Mouse (Mus musculus): ENCODE data around the gene Arhgef17.

The Arhgef17 gene

DNA sequence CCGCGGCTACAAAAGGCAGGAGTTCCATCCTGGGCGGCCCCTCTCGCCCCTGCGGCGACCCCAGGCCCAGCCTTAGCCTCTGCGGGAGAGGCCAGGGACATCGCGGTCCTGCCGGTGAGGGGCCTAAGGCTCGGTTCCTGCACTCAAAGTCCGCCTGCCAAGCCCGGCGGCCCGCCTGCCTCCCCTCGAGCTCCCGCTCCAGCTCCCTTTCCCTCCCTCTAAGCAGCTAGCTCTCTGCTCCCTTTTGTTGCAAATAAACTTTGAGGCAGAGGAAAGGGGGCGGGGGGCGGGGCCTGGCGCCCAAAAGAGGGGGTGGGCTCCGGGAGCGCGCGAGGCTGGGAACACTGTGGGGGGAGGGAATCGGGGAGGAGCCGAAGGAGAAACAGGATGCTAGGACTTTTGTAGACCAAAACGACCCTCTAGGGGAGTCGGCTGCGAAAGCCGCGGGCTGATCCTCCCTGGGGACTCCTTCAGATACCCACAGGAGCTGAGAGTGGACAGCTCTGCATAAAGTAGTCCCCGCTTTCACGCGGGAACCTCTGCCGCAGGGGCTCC lies at the start of gene Arhgef17:
Arhgef17 (minus strand) TSS at position 182 of the 555 bp plus-strand sequence.
- in situ Hi-C loops (cut with MboI, MseI), result no loop called here

GRCm38 (mm10) chr7:100979175-100979574 lies 47.3 kb upstream of the Arhgef17 start:
- in situ Hi-C loops (cut with MboI, MseI), result no loop called here

DNA sequence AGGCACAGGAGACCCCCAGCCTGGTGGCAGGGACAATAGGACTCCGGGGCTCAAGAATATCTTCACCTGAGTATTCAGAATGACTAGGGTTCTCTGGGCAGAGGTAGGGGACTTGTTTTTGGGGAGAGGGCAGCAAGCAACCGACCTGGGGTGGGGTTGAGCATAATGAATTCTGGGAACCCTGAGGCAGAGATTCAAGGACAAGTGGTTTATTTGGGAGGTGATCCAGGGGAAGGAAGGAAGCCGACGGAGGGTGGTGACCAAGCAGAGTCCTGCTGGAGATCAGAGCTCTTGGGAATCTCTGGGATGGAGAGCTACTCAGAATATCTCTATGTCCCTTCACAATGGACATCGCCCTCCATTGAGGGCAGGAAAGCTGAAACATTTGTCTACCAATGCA lies 46.3 kb upstream of the Arhgef17 start:
- in situ Hi-C loops (cut with MboI, MseI), result no loop called here

GRCm38 (mm10) chr7:100974135-100974903 lies 42.4 kb upstream of the Arhgef17 start, which contains the start of gene P2ry6:
Gene P2ry6 (minus strand): TSS chr7:100974649.
- in situ Hi-C loops (cut with MboI, MseI), result no loop called here

DNA sequence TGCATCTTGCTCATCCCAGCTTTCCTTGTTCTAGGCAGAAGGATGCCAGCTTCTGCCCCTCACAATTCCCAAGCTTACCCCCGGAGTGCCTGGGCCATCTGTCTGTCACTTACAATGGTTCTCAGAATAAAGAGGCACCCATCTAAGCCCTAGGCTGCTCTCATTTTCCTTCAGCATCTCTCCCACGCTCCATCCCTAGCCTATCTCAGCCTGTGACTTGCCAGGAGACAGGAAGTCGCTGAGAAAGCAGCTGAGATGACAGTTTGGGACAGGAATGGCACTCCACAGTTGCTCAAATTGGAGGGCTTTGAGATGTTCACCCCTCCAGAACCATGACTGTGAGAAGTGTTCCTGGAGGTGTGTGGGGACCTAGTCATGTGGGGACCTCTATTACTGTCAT lies 41.0 kb upstream of the Arhgef17 start:
- in situ Hi-C loops (cut with MboI, MseI), result no loop called here

DNA sequence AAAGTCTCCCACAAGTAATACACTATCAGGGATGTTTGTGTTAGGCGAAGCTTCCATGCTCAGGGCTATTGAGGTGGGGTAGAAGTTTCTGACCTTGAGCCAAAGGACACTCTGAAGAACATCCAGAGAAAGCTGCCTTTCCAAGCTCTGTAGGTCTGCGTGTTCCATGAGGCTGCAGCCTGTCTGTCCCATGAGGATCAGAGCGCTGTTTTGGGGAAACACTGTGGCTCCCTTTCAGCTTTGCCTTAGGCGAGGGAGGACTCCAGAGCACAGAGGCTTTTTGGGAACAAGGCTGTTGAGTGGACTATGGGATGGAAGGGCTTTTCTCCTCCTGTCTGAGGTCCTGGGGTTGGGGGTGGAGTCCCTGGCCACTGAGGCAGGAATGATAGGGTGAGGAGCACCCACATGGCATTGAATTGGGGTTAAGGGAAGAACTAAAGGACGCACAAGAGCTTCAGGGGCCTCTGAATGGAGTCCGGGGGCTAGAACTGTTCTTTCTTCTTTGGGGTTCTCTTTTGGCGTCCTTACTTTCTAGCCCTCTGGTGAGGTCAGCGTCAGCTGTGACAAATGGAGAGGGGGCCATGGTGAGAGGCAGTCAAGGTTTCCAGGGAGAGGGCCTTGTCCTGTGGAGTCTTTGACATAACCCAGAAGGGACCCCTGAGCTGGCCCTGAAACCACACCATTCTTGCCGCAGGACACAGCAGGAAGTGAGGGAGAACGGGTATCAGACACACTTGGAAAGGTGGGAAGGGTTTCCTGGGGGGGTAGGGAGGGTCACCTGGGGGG lies 37.2 kb upstream of the Arhgef17 start:
- in situ Hi-C loops (cut with MboI, MseI), result no loop called here

- in situ Hi-C loops (cut with MboI, MseI), result no loop called here
Observed at GRCm38 (mm10) chr7:100968376-100968775, 36.5 kb upstream of the Arhgef17 start.

GRCm38 (mm10) chr7:100967850-100968249 lies 35.9 kb upstream of the Arhgef17 start:
- in situ Hi-C loops (cut with MboI, MseI), result no loop called here

GRCm38 (mm10) chr7:100966014-100966413 lies 34.1 kb upstream of the Arhgef17 start:
- in situ Hi-C loops (cut with MboI, MseI), result no loop called here

- in situ Hi-C loops (cut with MboI, MseI), result no loop called here
Observed at GRCm38 (mm10) chr7:100965079-100965478, 33.2 kb upstream of the Arhgef17 start.

- in situ Hi-C loops (cut with MboI, MseI), result no loop called here
Observed at GRCm38 (mm10) chr7:100964242-100964641, 32.3 kb upstream of the Arhgef17 start.

GRCm38 (mm10) chr7:100963381-100963780 lies 31.5 kb upstream of the Arhgef17 start:
- in situ Hi-C loops (cut with MboI, MseI), result no loop called here

GRCm38 (mm10) chr7:100961146-100961545 lies 29.2 kb upstream of the Arhgef17 start:
- in situ Hi-C loops (cut with MboI, MseI), result no loop called here

DNA sequence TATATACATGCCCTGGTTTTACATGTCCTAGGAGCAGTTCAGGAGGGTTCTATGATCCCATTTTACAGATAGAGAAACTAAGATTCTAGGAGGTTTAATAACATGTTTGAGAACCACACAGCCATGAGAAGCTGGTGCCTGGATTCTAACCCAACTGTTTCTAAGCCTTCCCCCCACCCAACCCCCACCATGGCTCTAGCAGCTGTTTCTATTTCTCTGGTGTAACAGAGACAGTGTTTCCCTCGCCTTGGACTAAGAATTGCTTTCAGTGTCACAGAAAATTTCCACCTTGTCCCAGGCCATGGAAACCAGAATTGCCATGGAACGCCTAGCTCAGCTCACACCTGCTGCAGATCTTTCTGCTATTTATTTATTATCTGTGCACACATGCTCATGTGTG lies 28.6 kb upstream of the Arhgef17 start:
- in situ Hi-C loops (cut with MboI, MseI), result no loop called here

- in situ Hi-C loops (cut with MboI, MseI), result no loop called here
Observed at GRCm38 (mm10) chr7:100958426-100958825, 26.5 kb upstream of the Arhgef17 start.

DNA sequence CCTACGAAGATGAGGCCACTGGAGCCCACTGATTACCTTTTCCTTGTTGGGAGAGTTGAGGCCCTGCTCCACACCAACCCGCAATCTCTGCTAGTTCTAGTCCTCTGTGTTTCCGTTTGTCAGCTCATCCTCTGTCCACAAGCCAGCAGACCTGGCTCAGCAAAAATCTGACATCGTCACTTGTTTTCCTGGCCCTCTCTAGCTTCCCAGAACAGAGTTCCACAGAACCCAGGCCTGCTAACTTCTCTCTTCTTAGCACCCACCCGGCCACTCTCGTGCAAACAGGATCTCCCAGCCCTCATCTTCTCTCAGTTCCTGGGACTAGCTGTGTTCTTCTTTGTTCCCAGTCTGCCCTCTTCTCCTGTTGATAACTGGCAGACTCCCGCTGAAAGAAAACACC lies 20.8 kb upstream of the Arhgef17 start:
- in situ Hi-C loops (cut with MboI, MseI), result no loop called here

DNA sequence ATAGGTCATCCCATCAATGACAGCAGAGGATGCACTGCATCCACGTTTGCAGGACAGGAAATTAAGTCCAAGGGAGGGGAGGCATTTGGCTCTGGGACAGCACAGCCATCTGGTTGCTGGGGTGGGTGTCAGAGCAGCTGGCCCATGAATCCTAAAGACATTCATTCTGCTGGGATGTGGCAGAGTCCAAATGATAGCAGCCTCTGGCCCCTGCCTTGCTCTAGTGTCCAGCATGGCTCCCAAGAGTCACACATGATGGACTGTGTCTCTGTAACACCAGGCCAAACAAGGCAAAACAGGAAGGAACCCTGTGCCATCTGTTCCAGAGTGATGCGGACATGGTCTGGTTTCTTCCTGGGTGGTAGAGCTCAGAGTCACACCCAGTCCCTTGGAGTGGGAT lies 20.0 kb upstream of the Arhgef17 start:
- in situ Hi-C loops (cut with MboI, MseI), result no loop called here

GRCm38 (mm10) chr7:100950481-100951010 lies 18.6 kb upstream of the Arhgef17 start:
- in situ Hi-C loops (cut with MboI, MseI), result no loop called here

DNA sequence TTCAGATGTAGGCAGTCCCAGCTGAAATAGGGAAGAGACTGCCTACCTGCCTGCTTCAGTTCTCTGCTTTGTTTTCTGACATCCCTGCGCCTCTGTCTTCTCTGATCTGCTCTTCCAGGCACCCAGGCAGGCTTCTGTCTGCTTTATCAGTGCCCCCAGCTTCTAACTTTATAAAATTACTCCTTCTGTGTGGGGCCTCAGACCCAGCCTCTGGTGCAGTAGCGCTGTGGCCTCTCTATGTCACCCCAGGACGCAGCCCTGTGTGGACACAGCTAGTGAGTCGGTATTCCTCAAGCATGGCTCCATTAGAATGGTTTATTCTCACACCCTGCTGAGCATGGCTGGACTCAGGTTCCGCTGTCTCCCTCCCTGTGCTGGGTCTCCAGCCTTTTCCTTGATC lies 18.1 kb upstream of the Arhgef17 start:
- in situ Hi-C loops (cut with MboI, MseI), result no loop called here

GRCm38 (mm10) chr7:100944738-100945137 lies 12.8 kb upstream of the Arhgef17 start:
- in situ Hi-C loops (cut with MboI, MseI), result loop anchor here (5.0 kb wide), 1 partner anchor 103 kb away; no protein-coding TSS in a partner anchor

GRCm38 (mm10) chr7:100944306-100944705 lies 12.4 kb upstream of the Arhgef17 start:
- in situ Hi-C loops (cut with MboI, MseI), result loop anchor here (5.0 kb wide), 1 partner anchor 103 kb away; no protein-coding TSS in a partner anchor
